Mouse (Mus musculus) liver, postnatal 0 days (tissue): Measurements from ENCODE around the gene Rabggtb. TPM values are rescaled to one million over a fixed set of nuclear protein-coding genes. Genes with fewer than 3 reads are reported as not detected.

Experiments
- ATAC-seq: fragments of 200-750 bp; cut with Nextera tagmentation; 2 replicates; pipeline ENCODE4 v1.8.0; 2017; ENCODE audit warnings: mild to moderate bottlenecking, moderate library complexity
- DNase-seq: peaks from one replicate; pipeline ENCODE4 v3.0.0-alpha.2; 2016
- H3K27ac ChIP-seq: fragments of 300-500 bp; sonication (generic); 2 replicates; pipeline ENCODE4 v1.5.1; 2014; ENCODE audit warnings: antibody characterized with exemption, moderate library complexity, mild to moderate bottlenecking, low read depth
- H3K27me3 ChIP-seq: fragments of 300-500 bp; sonication (generic); 2 replicates; pipeline ENCODE4 v1.6.1; 2014; ENCODE audit warnings: low read length, control low read depth, mixed read lengths; ENCODE audit not compliant: insufficient read depth
- H3K36me3 ChIP-seq: fragments of 300-500 bp; sonication (generic); replicated peaks from 2 replicates; pipeline ENCODE4 v1.6.1; 2014; ENCODE audit warnings: mild to moderate bottlenecking, control low read depth, low read length, moderate library complexity, mixed read lengths; ENCODE audit not compliant: insufficient read depth
- H3K4me1 ChIP-seq: fragments of 300-500 bp; sonication (generic); 2 replicates; pipeline ENCODE4 v1.6.1; 2014; ENCODE audit warnings: antibody characterized with exemption, mild to moderate bottlenecking, control low read depth; ENCODE audit not compliant: insufficient read depth
- H3K4me2 ChIP-seq: fragments of 300-500 bp; sonication (generic); 2 replicates; pipeline ENCODE4 v1.6.1; 2014; ENCODE audit warnings: low read depth, mild to moderate bottlenecking, low read length, moderate library complexity, mixed read lengths
- H3K4me3 ChIP-seq: fragments of 300-500 bp; sonication (generic); 2 replicates; pipeline ENCODE4 v1.5.1; 2014; ENCODE audit warnings: low read depth, low read length
- H3K9ac ChIP-seq: fragments of 300-500 bp; sonication (generic); replicated peaks from 2 replicates; pipeline ENCODE4 v1.6.1; 2014; ENCODE audit warnings: mild to moderate bottlenecking, moderate library complexity
- H3K9me3 ChIP-seq: fragments of 300-500 bp; sonication (generic); 2 replicates; pipeline ENCODE4 v1.6.1; 2016; ENCODE audit warnings: mild to moderate bottlenecking, control low read depth, low read length, mixed read lengths
- CTCF ChIP-seq: sonication (generic); IDR thresholded peaks from 2 replicates; pipeline ENCODE4 v1.5.1; 2016; ENCODE audit warnings: antibody characterized with exemption, low read depth
- EP300 ChIP-seq: IDR thresholded peaks from 2 replicates; pipeline ENCODE4 v1.6.1; 2016; ENCODE audit warnings: antibody characterized with exemption, low read depth, mild to moderate bottlenecking
- WGBS: fragments of 180-500 bp; shearing (Covaris S2); extraction: QIAGEN DNeasy Blood & Tissue Kit; methylation state at CpG from one replicate; pipeline ENCODE4 v1.1.7; 2014; ENCODE audit not compliant: insufficient replicate concordance; 5-methylcytosine and 5-hydroxymethylcytosine counted together
- polyA plus RNA-seq: library from polyadenylated mRNA; unstranded; fragments of >200 nt; fragmentation: Nextera tagmentation; extraction: Ambion mirVana; gene quantifications from 2 replicates; pipeline ENCODE4 v1.2.1, GENCODE M21; 2015

The Rabggtb gene
- polyA plus RNA-seq, 1 experiment from 2014 or later, result 31.8 TPM

GRCm38 (mm10) chr3:153957916-153958315, 45.1 kb upstream of the Rabggtb start:
- no peak overlapping the region for H3K4me3 ChIP-seq
- H3K36me3 ChIP-seq, result no peaks in the 10 kb centered on the region
- H3K9me3 ChIP-seq, result no peaks in the 10 kb centered on the region
- DNase-seq (no peak), ATAC-seq (no peak)
- no peak overlapping the region for H3K9ac ChIP-seq
- TF ChIP-seq EP300, result no peak
- no peak overlapping the region for H3K27ac ChIP-seq
- WGBS, result 53% methylated on average over 5 of the region's 5 CpGs
- no peaks in the 10 kb centered on the region for H3K27me3 ChIP-seq
- no peak overlapping the region for H3K4me2 ChIP-seq
- H3K4me1 ChIP-seq, result no peaks in the 10 kb centered on the region

GRCm38 (mm10) chr3:153948176-153948575, 35.4 kb upstream of the Rabggtb start:
- Histone ChIP-seq H3K9ac (no peak overlapping the region), H3K36me3 (no peaks in the 10 kb centered on the region), H3K9me3 (no peaks in the 10 kb centered on the region), H3K4me2 (no peak overlapping the region), H3K27me3 (no peaks in the 10 kb centered on the region), H3K27ac (no peak overlapping the region), H3K4me3 (no peak overlapping the region), H3K4me1 (peaks cover 6% of the 10 kb centered on the region; the same call in 1 of the 2 replicates)
- WGBS, result 66% methylated on average over 2 of the region's 2 CpGs
- no peak for ATAC-seq
- TF ChIP-seq CTCF (no peak), EP300 (no peak)
- DNase-seq, result no peak

GRCm38 (mm10) chr3:153947271-153947670, 34.5 kb upstream of the Rabggtb start:
- WGBS, result 55% methylated on average over 4 of the region's 4 CpGs
- DNase-seq (no peak), ATAC-seq (no peak)
- peaks cover 6% of the 10 kb centered on the region; the same call in 1 of the 2 replicates for H3K4me1 ChIP-seq
- no peaks in the 10 kb centered on the region for H3K27me3 ChIP-seq
- H3K4me2 ChIP-seq, result no peak overlapping the region
- no peaks in the 10 kb centered on the region for H3K36me3 ChIP-seq
- no peak overlapping the region for H3K4me3 ChIP-seq
- H3K9me3 ChIP-seq, result no peaks in the 10 kb centered on the region
- TF ChIP-seq CTCF (no peak), EP300 (no peak)
- H3K27ac ChIP-seq, result no peak overlapping the region
- no peak overlapping the region for H3K9ac ChIP-seq

- peak; percentile 94 for ATAC-seq
- H3K4me1 ChIP-seq, result peaks cover 6% of the 10 kb centered on the region; the same call in 1 of the 2 replicates
- TF ChIP-seq EP300 (no peak; the same call in 1 of the 2 replicates), CTCF (peak; percentile 10; the same call in 1 of the 2 replicates)
- peak within 1 kb of the TSS; percentile 80 for H3K4me2 ChIP-seq
- no peaks in the 10 kb centered on the region for H3K27me3 ChIP-seq
- peak within 1 kb of the TSS; percentile 89 for H3K9ac ChIP-seq
- DNase-seq, result peak; percentile 99
- H3K9me3 ChIP-seq, result no peaks in the 10 kb centered on the region
- H3K4me3 ChIP-seq, result peak within 1 kb of the TSS; percentile 94
- peaks cover 13% of the 10 kb centered on the region; the same call in 1 of the 2 replicates for H3K36me3 ChIP-seq
- peak within 1 kb of the TSS; percentile 96 for H3K27ac ChIP-seq
- under 1% methylated on average over 38 of the region's 41 CpGs for WGBS
These were observed 31.7 kb upstream of the Rabggtb start, which contains the start of gene Acadm for GRCm38 (mm10) chr3:153944335-153944990. Gene Acadm (minus strand): TSS chr3:153944632.

GRCm38 (mm10) chr3:153943901-153944334, 31.1 kb upstream of the Rabggtb start:
- peak overlapping the region; percentile 96 for H3K27ac ChIP-seq
- no peaks in the 10 kb centered on the region for H3K27me3 ChIP-seq
- TF ChIP-seq CTCF, result no peak
- H3K36me3 ChIP-seq, result peaks cover 15% of the 10 kb centered on the region; the same call in 1 of the 2 replicates
- ATAC-seq, result peak; percentile 43
- H3K4me3 ChIP-seq, result peak overlapping the region; percentile 94
- under 1% methylated on average over 19 of the region's 19 CpGs for WGBS
- no peaks in the 10 kb centered on the region for H3K9me3 ChIP-seq
- H3K4me2 ChIP-seq, result peak overlapping the region; percentile 80
- H3K4me1 ChIP-seq, result peaks cover 6% of the 10 kb centered on the region; the same call in 1 of the 2 replicates
- H3K9ac ChIP-seq, result peak overlapping the region; percentile 89
- DNase-seq, result no peak

GRCm38 (mm10) chr3:153943003-153943640, 30.3 kb upstream of the Rabggtb start:
- Histone ChIP-seq H3K36me3 (peaks cover 23% of the 10 kb centered on the region), H3K9ac (peak overlapping the region; percentile 89), H3K9me3 (no peaks in the 10 kb centered on the region), H3K4me3 (peak overlapping the region; percentile 94), H3K27ac (peak overlapping the region; percentile 96), H3K4me2 (peak overlapping the region; percentile 80), H3K4me1 (peaks cover 6% of the 10 kb centered on the region; the same call in 1 of the 2 replicates), H3K27me3 (no peaks in the 10 kb centered on the region)
- DNase-seq (no peak), ATAC-seq (no peak)
- TF ChIP-seq EP300, result no peak
- TF ChIP-seq CTCF, result no peak
- 44% methylated on average over 12 of the region's 12 CpGs for WGBS
